Mouse (Mus musculus): ENCODE measurements around the gene Slc22a14. TPM values are rescaled to one million over a fixed set of nuclear protein-coding genes. Genes with fewer than 3 reads are reported as not detected.
A peak's percentile ranks its signal among the peaks of the same experiment; 100 is the strongest.

Slc22a14 gene
- polyA plus RNA-seq, 1 experiment from 2014 or later: 0.11 TPM

DNA sequence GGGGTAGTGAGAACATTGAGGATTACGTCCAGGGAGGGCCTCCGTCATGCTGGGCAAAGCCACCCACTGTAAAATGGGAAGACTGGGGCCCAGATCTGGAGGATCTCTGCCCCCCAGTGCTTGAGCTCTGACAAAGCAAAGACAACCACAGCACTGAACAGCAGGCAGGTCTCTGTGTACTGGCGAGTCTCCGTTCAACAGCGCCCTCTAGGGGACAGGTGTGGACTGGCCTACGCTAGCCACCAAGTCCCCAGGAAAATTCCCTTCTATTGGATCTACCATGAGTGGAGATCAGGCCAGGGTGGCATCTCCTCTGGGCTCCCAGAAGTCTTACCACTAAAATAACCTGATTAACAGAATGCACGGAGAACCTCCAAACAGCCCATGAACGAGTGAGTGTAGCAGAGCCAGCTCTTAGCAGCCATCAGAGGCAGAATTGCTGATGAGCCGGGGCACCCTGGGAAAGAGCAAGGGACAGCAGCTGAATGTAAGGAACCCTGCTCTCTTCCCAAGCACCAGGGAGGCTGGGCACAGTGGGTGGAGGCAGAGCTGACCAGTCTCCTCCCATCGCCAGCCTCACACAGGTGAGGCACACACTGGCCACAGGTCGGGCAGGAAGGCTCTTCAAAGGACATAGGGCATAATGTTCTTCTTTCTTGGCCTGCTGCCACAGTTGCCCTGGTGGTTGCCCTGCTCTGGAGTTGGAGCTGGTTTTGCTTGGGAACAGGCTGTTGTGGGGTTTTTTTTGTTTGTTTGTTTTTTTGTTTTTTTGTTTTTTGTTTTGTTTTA, 173.0 kb downstream of the Slc22a14 start:
- no peak overlapping the region for H3K4me3 ChIP-seq
- H3K9me3 ChIP-seq (replicated peaks): no peaks in the 10 kb centered on the region
- H3K36me3 ChIP-seq: no peaks in the 10 kb centered on the region
- no peak overlapping the region for H3K9ac ChIP-seq
- H3K4me1 ChIP-seq (replicated peaks): no peaks in the 10 kb centered on the region
- H3K27ac ChIP-seq: no peak overlapping the region
- 37% methylated on average over 11 of the region's 11 CpGs for WGBS
- ATAC-seq (replicated peaks; ENCODE audit: insufficient number of reproducible peaks, insufficient read depth, low FRiP score, low read depth): no peak
- no peak overlapping the region for H3K4me2 ChIP-seq
- no peaks in the 10 kb centered on the region for H3K27me3 ChIP-seq

DNA sequence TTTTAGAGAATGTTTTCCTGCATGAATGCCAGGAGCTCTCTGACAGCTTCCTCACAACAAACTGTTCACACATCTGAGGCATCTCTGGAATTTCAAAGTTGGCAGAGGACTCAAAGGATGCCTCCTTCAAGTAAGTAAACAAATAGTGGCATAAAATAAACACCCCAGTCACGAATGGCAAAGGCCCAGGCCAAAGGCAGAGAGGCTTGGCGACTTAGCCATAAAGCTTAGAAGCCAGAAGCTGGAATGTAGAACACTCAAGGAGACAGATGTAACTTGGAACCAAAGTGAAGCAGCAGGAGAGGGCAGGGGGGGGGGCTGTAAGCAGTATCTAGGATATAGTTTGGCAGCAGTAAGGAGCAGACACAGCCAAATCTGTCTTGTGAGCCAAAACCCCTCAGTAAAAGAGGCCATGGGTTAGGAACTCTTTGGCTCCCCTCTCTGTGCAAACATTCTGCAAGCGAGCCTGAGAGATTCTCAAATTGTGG, 184.1 kb downstream of the Slc22a14 start:
- Histone ChIP-seq H3K4me2 (no peak overlapping the region), H3K27me3 (no peaks in the 10 kb centered on the region), H3K4me3 (no peak overlapping the region), H3K9ac (no peak overlapping the region), H3K27ac (no peak overlapping the region), H3K36me3 (no peaks in the 10 kb centered on the region), H3K9me3 (replicated peaks) (no peaks in the 10 kb centered on the region), H3K4me1 (replicated peaks) (0 out of 2 replicates have a peak, but pooled peaks cover 11% of the 10 kb centered on the region)
- 0 out of 2 replicates have a peak, but pooled peaks have one; percentile 27 for ATAC-seq (replicated peaks; ENCODE audit: insufficient number of reproducible peaks, insufficient read depth, low FRiP score, low read depth)
- WGBS: 19% methylated on average over 3 of the region's 3 CpGs

- H3K27ac ChIP-seq: no peak overlapping the region
- 0 out of 2 replicates have a peak, but pooled peaks cover 11% of the 10 kb centered on the region for H3K4me1 ChIP-seq (replicated peaks)
- no peak overlapping the region for H3K4me3 ChIP-seq
- no peaks in the 10 kb centered on the region for H3K36me3 ChIP-seq
- ATAC-seq (replicated peaks; ENCODE audit: insufficient number of reproducible peaks, insufficient read depth, low FRiP score, low read depth): no peak
- no peaks in the 10 kb centered on the region for H3K27me3 ChIP-seq
- WGBS: 84% methylated on average over 11 of the region's 11 CpGs
- H3K9me3 ChIP-seq (replicated peaks): no peaks in the 10 kb centered on the region
- no peak overlapping the region for H3K4me2 ChIP-seq
- no peak overlapping the region for H3K9ac ChIP-seq
Observed at GRCm38 (mm10) chr9:119179292-119179691, 186.1 kb downstream of the Slc22a14 start.

DNA sequence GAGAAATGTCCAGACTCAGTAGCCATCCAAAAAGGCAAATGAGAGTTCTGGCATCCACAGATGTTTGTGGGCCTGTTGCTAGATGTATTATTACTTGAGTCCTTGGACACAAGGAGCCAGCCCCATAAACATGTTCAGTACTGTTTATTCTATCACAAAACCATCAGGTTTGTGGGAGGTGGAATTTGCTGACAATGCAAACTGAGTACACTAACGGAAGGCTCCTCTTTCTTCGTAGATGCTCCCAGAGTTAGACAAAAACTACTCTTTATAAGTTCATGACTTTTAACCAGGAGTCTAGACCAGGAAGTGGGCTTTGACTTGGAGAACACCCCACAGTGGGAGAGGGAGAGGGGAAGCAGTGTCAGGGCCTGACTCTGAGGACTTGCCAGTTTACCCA, 197.7 kb downstream of the Slc22a14 start:
- ATAC-seq (replicated peaks; ENCODE audit: insufficient number of reproducible peaks, insufficient read depth, low FRiP score, low read depth): no peak
- 80% methylated on average over 2 of the region's 2 CpGs for WGBS
- Histone ChIP-seq H3K9ac (no peak overlapping the region), H3K4me3 (no peak overlapping the region), H3K27ac (no peak overlapping the region), H3K4me2 (no peak overlapping the region), H3K9me3 (replicated peaks) (no peaks in the 10 kb centered on the region), H3K4me1 (replicated peaks) (no peaks in the 10 kb centered on the region), H3K36me3 (no peaks in the 10 kb centered on the region), H3K27me3 (no peaks in the 10 kb centered on the region)

DNA sequence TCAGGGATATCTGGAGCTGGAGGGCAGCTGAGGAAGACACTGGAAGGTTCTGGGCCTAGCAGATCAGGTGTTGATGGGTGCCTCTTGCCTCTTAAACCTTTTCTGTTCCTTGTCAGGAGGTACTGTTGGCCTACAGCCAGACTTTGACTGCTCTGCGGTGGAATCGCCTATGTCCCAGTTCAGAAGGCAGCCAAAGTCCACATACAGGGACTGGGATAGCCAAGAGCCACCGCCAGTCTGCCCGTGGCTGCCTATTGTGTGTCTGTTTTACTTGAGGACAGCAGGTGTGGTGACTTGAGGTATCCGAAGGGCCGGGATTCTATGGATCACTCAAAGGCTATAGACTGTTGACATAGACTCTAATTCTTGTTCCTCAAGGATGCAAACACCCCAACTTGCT, 199.8 kb downstream of the Slc22a14 start:
- Histone ChIP-seq H3K4me2 (no peak overlapping the region), H3K4me3 (no peak overlapping the region), H3K9me3 (replicated peaks) (no peaks in the 10 kb centered on the region), H3K36me3 (no peaks in the 10 kb centered on the region), H3K27ac (no peak overlapping the region), H3K9ac (no peak overlapping the region), H3K4me1 (replicated peaks) (no peaks in the 10 kb centered on the region), H3K27me3 (no peaks in the 10 kb centered on the region)
- WGBS: 76% methylated on average over 6 of the region's 6 CpGs
- no peak for ATAC-seq (replicated peaks; ENCODE audit: insufficient number of reproducible peaks, insufficient read depth, low FRiP score, low read depth)

DNA sequence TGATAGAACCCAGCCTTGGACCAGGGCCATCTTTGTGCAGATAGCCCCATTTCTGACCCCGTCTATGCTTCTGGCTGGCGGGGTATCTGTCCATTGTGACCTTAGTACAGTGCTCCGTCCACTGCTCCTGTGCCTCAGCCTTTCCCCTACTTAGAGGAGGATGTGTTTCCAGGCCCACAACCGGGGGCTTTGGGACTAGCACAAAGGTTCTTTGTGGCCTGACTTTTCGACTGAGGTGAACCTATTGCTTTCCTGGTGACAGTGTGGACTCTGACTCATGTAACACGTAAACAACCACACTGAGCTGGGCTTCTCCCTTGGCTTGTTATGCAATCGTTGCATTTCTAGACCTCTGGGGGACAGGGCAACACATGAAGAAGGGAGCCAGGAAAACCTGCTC, 200.6 kb downstream of the Slc22a14 start:
- H3K4me2 ChIP-seq: no peak overlapping the region
- H3K27me3 ChIP-seq: no peaks in the 10 kb centered on the region
- no peak overlapping the region for H3K4me3 ChIP-seq
- H3K9ac ChIP-seq: no peak overlapping the region
- H3K27ac ChIP-seq: no peak overlapping the region
- no peak for ATAC-seq (replicated peaks; ENCODE audit: insufficient number of reproducible peaks, insufficient read depth, low FRiP score, low read depth)
- H3K36me3 ChIP-seq: no peaks in the 10 kb centered on the region
- no peaks in the 10 kb centered on the region for H3K9me3 ChIP-seq (replicated peaks)
- H3K4me1 ChIP-seq (replicated peaks): no peaks in the 10 kb centered on the region
- 71% methylated on average over 7 of the region's 7 CpGs for WGBS

DNA sequence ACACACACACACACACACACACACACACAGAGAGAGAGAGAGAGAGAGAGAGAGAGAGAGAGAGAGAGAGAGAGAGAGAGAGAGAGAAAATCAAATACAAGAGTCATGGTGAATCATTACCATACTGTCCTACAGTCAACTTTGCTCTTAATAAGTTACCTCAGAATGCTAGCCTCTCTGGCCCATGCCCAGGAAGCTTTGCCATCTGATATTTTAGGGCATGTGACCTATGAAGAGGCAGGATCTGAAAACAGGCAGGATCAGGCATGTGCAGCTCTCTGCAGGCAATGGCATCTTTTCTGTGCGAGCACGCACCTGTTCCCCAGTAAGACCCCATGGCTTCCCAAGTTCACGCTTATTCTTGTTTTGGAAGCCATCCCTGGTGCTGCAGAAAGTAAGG, 204.7 kb downstream of the Slc22a14 start:
- peaks cover 23% of the 10 kb centered on the region for H3K27me3 ChIP-seq
- H3K4me3 ChIP-seq: no peak overlapping the region
- H3K9me3 ChIP-seq (replicated peaks): no peaks in the 10 kb centered on the region
- ATAC-seq (replicated peaks; ENCODE audit: insufficient number of reproducible peaks, insufficient read depth, low FRiP score, low read depth): no peak
- H3K27ac ChIP-seq: no peak overlapping the region
- H3K9ac ChIP-seq: no peak overlapping the region
- WGBS: 88% methylated on average over 3 of the region's 3 CpGs
- H3K4me2 ChIP-seq: no peak overlapping the region
- peaks cover 5% of the 10 kb centered on the region; the same call in 1 of the 2 replicates for H3K4me1 ChIP-seq (replicated peaks)
- H3K36me3 ChIP-seq: no peaks in the 10 kb centered on the region

DNA sequence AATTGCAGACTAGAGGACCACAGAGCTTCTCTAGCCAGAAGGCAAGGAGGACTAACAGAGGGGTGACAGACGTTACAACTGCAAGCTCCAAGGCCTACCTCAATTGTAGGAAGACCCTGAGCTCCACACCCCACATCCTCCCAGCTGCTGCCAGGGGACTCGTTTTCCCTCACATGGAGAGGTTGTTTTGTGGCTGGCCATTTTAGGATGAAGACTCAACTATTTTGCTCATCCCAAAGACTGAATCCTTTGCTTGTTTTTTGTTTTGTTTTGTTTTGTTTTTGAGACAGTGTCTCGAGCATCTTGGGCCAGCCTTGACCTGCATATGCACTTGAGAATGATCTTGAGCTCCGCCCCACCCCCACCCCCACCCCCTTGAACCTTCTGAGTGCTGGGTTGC, 206.5 kb downstream of the Slc22a14 start, which contains the start of gene Gm47289:
Gm47289 (plus strand) TSS at position 301 of the 400 bp plus-strand sequence.
- 45% methylated on average over 4 of the region's 4 CpGs for WGBS
- H3K4me1 ChIP-seq (replicated peaks): peaks cover 5% of the 10 kb centered on the region; the same call in 1 of the 2 replicates
- H3K9ac ChIP-seq: no peak within 1 kb of the TSS
- peaks cover 34% of the 10 kb centered on the region for H3K27me3 ChIP-seq
- H3K27ac ChIP-seq: no peak within 1 kb of the TSS
- no peak for ATAC-seq (replicated peaks; ENCODE audit: insufficient number of reproducible peaks, insufficient read depth, low FRiP score, low read depth)
- no peak within 1 kb of the TSS for H3K4me2 ChIP-seq
- H3K4me3 ChIP-seq: no peak within 1 kb of the TSS
- H3K9me3 ChIP-seq (replicated peaks): no peaks in the 10 kb centered on the region
- no peaks in the 10 kb centered on the region for H3K36me3 ChIP-seq

DNA sequence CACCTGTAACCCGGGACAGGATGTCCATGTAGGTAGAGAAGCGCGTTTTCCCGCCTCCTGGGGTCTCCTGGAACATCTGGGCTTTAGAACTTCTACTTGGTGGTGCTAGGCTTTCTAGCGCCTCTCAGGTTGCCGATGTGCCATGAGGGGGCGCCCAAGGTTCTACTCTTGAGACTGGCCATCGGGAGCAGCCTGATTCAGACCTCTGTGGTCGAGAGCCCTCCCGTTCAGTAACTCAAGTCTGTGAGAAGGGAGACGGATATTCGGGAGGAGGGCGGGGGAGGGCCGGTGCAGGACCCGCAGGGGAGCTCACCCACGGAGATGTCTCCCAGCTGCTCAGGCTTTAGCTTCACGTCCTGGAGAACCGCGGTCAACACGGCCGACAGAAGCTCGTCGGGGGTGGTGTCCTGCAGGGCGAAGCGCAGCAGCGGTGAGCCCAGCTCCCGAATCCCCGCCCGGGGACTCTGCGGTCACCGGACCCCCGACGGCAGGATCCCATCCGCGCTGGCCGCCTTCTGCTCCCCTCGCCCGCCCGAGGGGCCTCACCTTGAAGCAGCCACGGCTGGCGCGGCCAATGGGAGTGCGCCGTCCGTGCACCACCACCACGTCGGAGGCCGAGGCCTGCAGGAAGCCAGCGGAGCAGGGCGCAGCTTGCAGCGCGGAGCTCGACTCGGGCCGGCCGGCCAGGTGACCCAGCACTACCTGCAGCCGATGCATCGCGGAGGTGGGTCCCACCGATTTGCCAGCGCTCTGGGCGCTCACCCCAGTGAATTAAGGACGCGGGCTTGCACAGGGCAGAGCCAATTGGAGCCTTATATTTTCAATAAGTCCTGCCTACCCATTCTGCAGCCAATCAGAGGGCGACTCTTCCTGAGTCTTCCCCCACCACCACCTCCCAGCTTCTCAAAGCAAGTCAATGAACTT, 208.8 kb downstream of the Slc22a14 start, which contains the start of gene Acaa1b:
Acaa1b (minus strand) TSS at position 816 of the 924 bp plus-strand sequence.
- Histone ChIP-seq H3K4me2 (peak within 1 kb of the TSS; percentile 83), H3K4me1 (replicated peaks) (peaks cover 5% of the 10 kb centered on the region; the same call in 1 of the 2 replicates), H3K27me3 (peaks cover 37% of the 10 kb centered on the region), H3K36me3 (no peaks in the 10 kb centered on the region), H3K9ac (peak within 1 kb of the TSS; percentile 45), H3K4me3 (peak within 1 kb of the TSS; percentile 59), H3K27ac (no peak within 1 kb of the TSS), H3K9me3 (replicated peaks) (no peaks in the 10 kb centered on the region)
- peak; percentile 75 for ATAC-seq (replicated peaks; ENCODE audit: insufficient number of reproducible peaks, insufficient read depth, low FRiP score, low read depth)
- WGBS: 1% methylated on average over 65 of the region's 65 CpGs

- no peaks in the 10 kb centered on the region for H3K9me3 ChIP-seq (replicated peaks)
- H3K27me3 ChIP-seq: peaks cover 37% of the 10 kb centered on the region
- no peak overlapping the region for H3K27ac ChIP-seq
- H3K4me2 ChIP-seq: no peak overlapping the region
- no peak overlapping the region for H3K9ac ChIP-seq
- no peak for ATAC-seq (replicated peaks; ENCODE audit: insufficient number of reproducible peaks, insufficient read depth, low FRiP score, low read depth)
- peaks cover 5% of the 10 kb centered on the region; the same call in 1 of the 2 replicates for H3K4me1 ChIP-seq (replicated peaks)
- 43% methylated on average over 7 of the region's 7 CpGs for WGBS
- H3K4me3 ChIP-seq: peak overlapping the region; percentile 59; the same call in 1 of the 2 replicates
- H3K36me3 ChIP-seq: no peaks in the 10 kb centered on the region
Observed at GRCm38 (mm10) chr9:119155826-119156225, 209.5 kb downstream of the Slc22a14 start.

DNA sequence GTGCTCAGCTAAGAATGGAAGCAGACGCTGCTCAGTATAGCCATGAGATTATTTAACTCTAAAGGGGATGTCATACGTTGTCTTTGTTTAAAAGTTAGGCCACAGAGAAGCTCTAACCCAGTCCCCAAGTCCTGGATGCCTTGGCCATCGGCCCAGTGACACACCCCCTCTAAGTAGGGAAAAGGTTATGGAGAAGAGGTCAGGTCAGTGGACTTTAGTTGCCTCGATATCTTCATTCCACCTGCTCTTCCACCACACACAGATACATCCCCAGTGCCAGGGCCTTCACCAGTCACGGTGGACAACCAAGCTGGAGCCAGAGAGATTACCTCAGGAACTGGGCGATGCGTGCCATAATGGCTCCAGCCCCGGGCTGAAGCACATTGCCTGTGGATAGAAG, 209.9 kb downstream of the Slc22a14 start:
- Histone ChIP-seq H3K36me3 (no peaks in the 10 kb centered on the region), H3K27ac (no peak overlapping the region)

More for the DNA sequence above, 209.9 kb downstream of the Slc22a14 start:
- Histone ChIP-seq H3K27me3 (peaks cover 37% of the 10 kb centered on the region), H3K9ac (no peak overlapping the region), H3K4me2 (no peak overlapping the region), H3K9me3 (replicated peaks) (no peaks in the 10 kb centered on the region), H3K4me1 (replicated peaks) (peaks cover 5% of the 10 kb centered on the region; the same call in 1 of the 2 replicates), H3K4me3 (no peak overlapping the region)
- ATAC-seq (replicated peaks; ENCODE audit: insufficient number of reproducible peaks, insufficient read depth, low FRiP score, low read depth): no peak
- WGBS: 62% methylated on average over 8 of the region's 8 CpGs

Data from heart, embryonic 15.5 days (tissue).